Mouse (Mus musculus) midbrain, embryonic 10.5 days (tissue): ENCODE results near the gene Snap91. TPM values are rescaled to one million over a fixed set of nuclear protein-coding genes. Genes with fewer than 3 reads are reported as not detected.

Source experiments
- DNase-seq: peaks from one replicate; pipeline ENCODE4 v3.0.0-alpha.2; 2017; ENCODE audit warnings: low spot score
- H3K27ac ChIP-seq: fragments of 300-500 bp; sonication (generic); replicated peaks from 2 replicates; pipeline ENCODE4 v1.5.1; 2016; ENCODE audit warnings: mild to moderate bottlenecking
- H3K27me3 ChIP-seq: fragments of 300-500 bp; sonication (generic); 2 replicates; pipeline ENCODE4 v1.6.1; 2016; ENCODE audit warnings: low read depth, mild to moderate bottlenecking; ENCODE audit not compliant: poor library complexity, severe bottlenecking
- H3K36me3 ChIP-seq: fragments of 300-500 bp; sonication (generic); 2 replicates; pipeline ENCODE4 v1.6.1; 2016; ENCODE audit warnings: mild to moderate bottlenecking, moderate library complexity
- H3K4me1 ChIP-seq: fragments of 300-500 bp; sonication (generic); 2 replicates; pipeline ENCODE4 v1.6.1; 2016
- H3K4me3 ChIP-seq: fragments of 300-500 bp; sonication (generic); 2 replicates; pipeline ENCODE4 v1.5.1; 2016; ENCODE audit warnings: mild to moderate bottlenecking, moderate library complexity
- H3K9me3 ChIP-seq: fragments of 300-500 bp; sonication (generic); replicated peaks from 2 replicates; pipeline ENCODE4 v1.6.1; 2016; ENCODE audit warnings: mild to moderate bottlenecking
- WGBS: fragments of 180-500 bp; shearing (Covaris S2); methylation state at CpG from one replicate; pipeline ENCODE4 v1.1.7; 2016; 5-methylcytosine and 5-hydroxymethylcytosine counted together
- polyA plus RNA-seq: library from polyadenylated mRNA; unstranded; fragments of >200 nt; fragmentation: Nextera tagmentation; extraction: Ambion mirVana; gene quantifications from 2 replicates; pipeline ENCODE4 v1.2.1, GENCODE M21; 2016

The Snap91 gene
- polyA plus RNA-seq, 1 experiment from 2014 or later, result 6.5 TPM

DNA sequence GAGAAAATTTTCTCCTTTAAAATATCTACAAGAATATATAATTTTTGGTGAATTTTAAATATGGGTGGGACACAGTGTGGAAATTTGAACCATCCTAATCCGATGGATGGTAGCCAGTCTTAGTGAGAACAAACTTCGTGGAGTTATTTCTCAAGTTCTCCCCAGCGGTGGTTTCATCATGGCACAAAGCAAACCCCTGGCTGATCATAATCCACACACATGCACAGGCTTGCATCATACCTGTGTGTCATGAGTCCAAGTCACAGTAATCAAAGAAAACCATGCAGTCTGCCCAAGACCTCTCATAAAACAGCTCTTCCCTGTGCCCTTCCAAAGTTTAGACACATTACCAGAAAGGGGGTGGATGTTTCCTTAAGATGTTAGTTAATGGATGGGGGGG is 150.6 kb downstream of the Snap91 start:
- Histone ChIP-seq H3K9me3 (no peaks in the 10 kb centered on the region), H3K27ac (no peak overlapping the region), H3K4me3 (no peak overlapping the region), H3K4me1 (no peaks in the 10 kb centered on the region), H3K36me3 (no peaks in the 10 kb centered on the region), H3K27me3 (no peaks in the 10 kb centered on the region)
- WGBS, result 91% methylated on average over 3 of the region's 3 CpGs
- DNase-seq, result no peak

DNA sequence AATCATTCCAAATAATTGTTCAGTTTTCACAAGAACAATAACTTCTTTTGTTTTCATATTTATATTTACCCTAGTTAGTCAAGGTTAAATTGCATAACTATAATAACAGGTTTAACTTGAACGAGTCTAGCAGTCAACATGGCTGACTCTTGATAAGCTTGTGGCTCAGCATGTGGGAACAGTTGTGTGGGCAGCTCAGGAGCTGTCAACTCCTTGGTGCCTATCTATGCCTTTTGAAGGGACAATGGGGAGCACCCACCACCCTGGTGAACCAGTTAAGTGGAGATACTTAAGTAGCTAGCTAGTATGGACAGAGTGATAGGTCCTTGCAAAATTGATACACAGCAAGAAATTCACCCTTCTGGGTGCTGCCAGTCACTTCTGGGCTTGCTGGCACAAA is 151.4 kb downstream of the Snap91 start:
- no peaks in the 10 kb centered on the region for H3K36me3 ChIP-seq
- 72% methylated on average over 1 of the region's 1 CpGs for WGBS
- H3K4me1 ChIP-seq, result no peaks in the 10 kb centered on the region
- no peak for DNase-seq
- no peaks in the 10 kb centered on the region for H3K27me3 ChIP-seq
- H3K9me3 ChIP-seq, result no peaks in the 10 kb centered on the region
- no peak overlapping the region for H3K4me3 ChIP-seq
- no peak overlapping the region for H3K27ac ChIP-seq

DNA sequence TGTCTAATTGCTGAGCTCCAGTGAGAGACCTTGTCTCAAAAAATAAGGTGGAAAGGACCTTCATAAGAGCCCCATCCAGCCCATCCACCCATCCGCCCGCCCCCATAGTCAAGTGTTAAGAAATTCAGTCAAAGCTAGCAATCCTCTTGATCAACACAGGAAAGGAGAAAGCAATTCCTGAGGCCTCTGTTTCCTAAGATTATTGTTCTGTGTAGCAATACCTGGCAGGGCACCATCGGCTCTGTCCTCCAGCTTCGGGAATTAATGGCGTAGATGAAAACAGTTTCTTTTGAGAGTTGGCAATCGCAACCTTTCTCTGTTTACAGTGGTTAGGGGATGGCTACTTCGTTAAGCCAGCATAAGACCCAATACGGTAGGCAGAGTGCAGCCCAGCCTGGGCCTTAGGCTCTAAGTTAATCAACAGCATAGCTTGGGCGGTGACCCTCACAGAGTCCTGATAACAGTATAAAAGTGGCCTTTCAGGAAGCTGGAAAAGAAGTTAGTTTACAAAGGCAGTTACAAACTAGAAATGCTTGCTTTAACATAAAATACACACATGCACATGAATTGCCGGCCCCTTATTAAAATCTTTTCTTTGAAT is 152.1 kb downstream of the Snap91 start:
- Histone ChIP-seq H3K36me3 (no peaks in the 10 kb centered on the region), H3K4me3 (no peak overlapping the region), H3K4me1 (no peaks in the 10 kb centered on the region), H3K9me3 (no peaks in the 10 kb centered on the region), H3K27me3 (no peaks in the 10 kb centered on the region), H3K27ac (no peak overlapping the region)
- 89% methylated on average over 10 of the region's 10 CpGs for WGBS
- DNase-seq, result no peak

DNA sequence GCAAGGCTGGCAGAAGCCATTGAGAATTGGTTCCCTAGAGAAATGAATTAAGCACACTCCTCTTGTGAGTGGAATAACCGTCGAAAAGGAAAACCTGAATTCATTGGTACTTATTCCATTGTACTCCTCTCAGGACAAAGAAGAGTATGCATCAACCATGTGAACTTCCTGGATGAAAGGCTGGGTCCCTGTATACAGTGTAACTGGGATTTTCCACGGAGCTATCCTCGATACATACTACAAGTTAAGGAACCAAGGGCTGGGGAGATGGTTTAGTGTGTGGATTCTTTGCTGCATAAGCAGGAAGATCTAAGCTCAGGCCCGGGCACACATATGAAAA is 154.1 kb downstream of the Snap91 start:
- WGBS, result 86% methylated on average over 5 of the region's 5 CpGs
- H3K4me1 ChIP-seq, result peaks cover 2% of the 10 kb centered on the region; the same call in 1 of the 2 replicates
- H3K27me3 ChIP-seq, result no peaks in the 10 kb centered on the region
- no peak overlapping the region for H3K4me3 ChIP-seq
- H3K36me3 ChIP-seq, result no peaks in the 10 kb centered on the region
- no peak for DNase-seq
- H3K9me3 ChIP-seq, result no peaks in the 10 kb centered on the region
- no peak overlapping the region for H3K27ac ChIP-seq

DNA sequence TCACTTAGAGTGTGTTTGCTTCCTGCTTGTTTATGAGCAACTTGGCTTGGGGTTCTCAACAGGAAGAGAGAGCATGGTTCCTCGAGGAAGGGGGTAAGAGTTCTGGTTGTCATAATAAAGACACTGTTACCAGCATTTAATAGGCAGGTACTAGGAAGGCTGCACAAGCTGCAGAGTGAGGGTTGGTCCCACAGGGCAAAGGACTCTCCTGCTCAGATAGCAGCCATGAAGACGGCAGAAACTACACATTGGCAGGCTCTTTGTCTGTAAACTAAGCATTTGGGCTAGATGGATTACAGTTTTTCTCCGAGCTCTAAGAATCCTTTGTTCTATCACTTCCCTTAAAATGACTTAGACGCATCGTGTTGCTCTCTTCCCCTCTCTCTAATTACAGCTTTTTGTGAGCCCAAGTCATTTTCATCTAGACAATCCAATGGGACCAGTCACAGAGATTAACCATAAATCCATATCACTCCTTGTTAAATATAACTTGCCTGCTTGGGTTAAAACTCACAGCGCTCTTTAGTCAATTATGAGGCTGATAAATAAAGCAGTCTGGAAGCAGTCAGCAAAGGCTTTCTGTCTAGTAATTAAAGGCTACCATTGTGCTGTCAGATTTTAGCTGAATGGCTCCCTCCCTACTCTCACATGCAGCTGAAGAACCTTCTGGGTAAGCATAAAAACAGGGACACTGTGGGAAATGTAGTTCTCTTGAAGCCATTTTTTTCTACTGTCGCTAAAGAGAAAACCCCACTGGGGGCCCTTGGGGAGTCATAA is 154.7 kb downstream of the Snap91 start:
- H3K4me1 ChIP-seq, result peaks cover 6% of the 10 kb centered on the region; the same call in 1 of the 2 replicates
- WGBS, result 77% methylated on average over 7 of the region's 7 CpGs
- H3K36me3 ChIP-seq, result no peaks in the 10 kb centered on the region
- H3K4me3 ChIP-seq, result no peak overlapping the region
- H3K27ac ChIP-seq, result no peak overlapping the region
- H3K9me3 ChIP-seq, result no peaks in the 10 kb centered on the region
- no peaks in the 10 kb centered on the region for H3K27me3 ChIP-seq
- DNase-seq, result no peak

DNA sequence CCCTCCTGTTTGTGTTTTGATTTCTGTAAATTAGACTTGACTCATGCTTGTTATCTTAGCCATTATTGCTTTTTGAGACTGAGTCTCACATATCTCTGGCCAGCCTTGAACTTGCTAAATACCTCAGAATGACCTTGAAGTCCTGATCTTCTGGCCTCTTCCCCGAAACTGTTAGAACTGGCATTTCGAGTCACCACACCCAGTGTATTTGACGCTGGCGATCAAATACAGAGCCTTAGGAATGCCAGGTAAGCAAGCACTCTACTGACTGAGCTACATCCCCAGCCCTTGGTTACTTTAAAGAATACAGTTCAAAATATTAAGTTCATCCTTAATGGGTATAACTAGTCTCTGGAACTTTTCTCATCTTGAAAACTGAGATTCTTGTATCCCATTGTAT is 155.4 kb downstream of the Snap91 start:
- H3K4me3 ChIP-seq, result no peak overlapping the region
- no peak for DNase-seq
- no peaks in the 10 kb centered on the region for H3K9me3 ChIP-seq
- H3K27me3 ChIP-seq, result no peaks in the 10 kb centered on the region
- peaks cover 6% of the 10 kb centered on the region; the same call in 1 of the 2 replicates for H3K4me1 ChIP-seq
- no peak overlapping the region for H3K27ac ChIP-seq
- WGBS, result 91% methylated on average over 4 of the region's 4 CpGs
- no peaks in the 10 kb centered on the region for H3K36me3 ChIP-seq

DNA sequence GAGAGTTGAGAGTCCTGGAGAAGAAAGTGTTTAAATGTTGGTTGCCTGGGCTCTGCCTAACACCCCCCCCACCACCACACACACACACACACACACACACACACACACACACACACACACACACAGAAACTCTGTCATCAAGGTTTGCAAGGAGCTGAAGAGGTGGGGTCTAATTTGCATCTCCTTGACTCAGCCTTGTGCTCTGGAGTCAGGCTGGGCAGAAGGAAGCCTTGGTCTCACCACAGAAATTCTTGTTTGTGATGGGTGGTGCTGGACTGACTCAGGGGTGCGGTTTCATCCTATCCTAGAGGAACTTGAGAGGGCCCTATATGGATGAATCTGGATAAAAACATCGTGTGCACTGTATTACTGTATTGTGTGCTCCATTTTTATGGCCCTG is 159.7 kb downstream of the Snap91 start:
- Histone ChIP-seq H3K27ac (no peak overlapping the region), H3K27me3 (no peaks in the 10 kb centered on the region), H3K36me3 (no peaks in the 10 kb centered on the region), H3K9me3 (no peaks in the 10 kb centered on the region), H3K4me3 (no peak overlapping the region), H3K4me1 (peaks cover 6% of the 10 kb centered on the region; the same call in 1 of the 2 replicates)
- WGBS, result 86% methylated on average over 2 of the region's 2 CpGs
- DNase-seq, result no peak

DNA sequence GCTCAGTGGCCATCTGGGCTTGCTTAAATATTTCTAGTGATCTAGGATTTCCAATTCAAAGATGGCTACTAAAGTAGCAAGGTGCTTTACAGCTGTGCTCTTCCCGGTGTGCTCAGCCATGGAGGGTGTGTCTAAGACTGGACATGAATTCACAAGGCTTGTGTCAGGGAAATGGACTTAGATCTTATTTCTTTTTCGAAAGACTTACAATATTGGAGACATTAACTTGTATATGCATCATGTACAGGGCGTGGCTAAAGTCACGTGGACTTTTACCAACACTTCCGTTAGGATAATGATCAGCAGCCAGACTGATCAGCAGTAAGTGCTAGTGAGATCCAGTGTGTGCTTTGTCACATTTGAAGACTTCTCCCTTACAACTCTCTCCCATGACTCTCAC is 160.2 kb downstream of the Snap91 start:
- Histone ChIP-seq H3K27me3 (no peaks in the 10 kb centered on the region), H3K27ac (no peak overlapping the region), H3K4me1 (peaks cover 6% of the 10 kb centered on the region; the same call in 1 of the 2 replicates), H3K4me3 (no peak overlapping the region), H3K9me3 (no peaks in the 10 kb centered on the region), H3K36me3 (no peaks in the 10 kb centered on the region)
- WGBS, result 87% methylated on average over 5 of the region's 5 CpGs
- DNase-seq, result no peak

DNA sequence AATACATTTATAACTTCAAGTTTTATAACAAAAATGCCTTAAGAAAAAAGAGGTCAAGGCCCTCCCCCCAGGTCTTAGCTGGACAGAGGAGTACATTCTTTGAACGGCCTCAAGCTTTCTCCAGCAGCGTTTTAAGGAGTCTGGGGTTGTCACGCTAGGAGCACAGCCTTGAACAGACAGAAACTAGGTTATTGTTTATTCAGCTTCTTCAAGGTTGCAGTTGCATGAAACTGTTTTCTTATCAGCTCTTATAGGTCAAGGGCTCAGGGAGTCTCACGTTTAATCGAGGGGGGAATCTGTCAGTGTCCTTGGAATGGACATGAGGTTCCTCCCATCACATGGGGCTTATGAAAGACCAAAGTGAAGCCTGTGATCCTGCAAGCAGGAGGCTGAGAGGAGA is 163.3 kb downstream of the Snap91 start:
- H3K27ac ChIP-seq, result no peak overlapping the region
- H3K27me3 ChIP-seq, result no peaks in the 10 kb centered on the region
- no peak overlapping the region for H3K4me3 ChIP-seq
- WGBS, result 84% methylated on average over 5 of the region's 5 CpGs
- no peaks in the 10 kb centered on the region for H3K9me3 ChIP-seq
- no peak for DNase-seq
- no peaks in the 10 kb centered on the region for H3K36me3 ChIP-seq
- peaks cover 6% of the 10 kb centered on the region; the same call in 1 of the 2 replicates for H3K4me1 ChIP-seq

DNA sequence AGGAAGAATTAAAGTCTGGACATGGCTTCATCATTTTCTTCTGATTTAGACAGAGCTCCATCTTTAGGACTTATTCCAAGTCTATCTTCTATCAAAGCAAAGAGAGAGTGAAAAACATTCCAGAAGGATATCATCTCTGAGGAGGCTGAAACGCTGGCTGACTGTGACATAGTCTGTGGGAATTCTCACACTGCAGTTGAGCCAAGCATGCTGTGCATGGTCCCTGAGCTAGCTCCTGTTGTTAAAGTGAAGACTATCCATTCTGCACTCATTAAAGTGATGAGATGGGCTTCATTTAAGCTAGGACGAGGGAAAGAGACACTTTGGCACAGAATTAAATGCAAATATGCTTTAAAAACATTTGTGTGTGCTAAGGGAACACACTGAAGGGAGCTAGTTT is 163.9 kb downstream of the Snap91 start:
- Histone ChIP-seq H3K27me3 (no peaks in the 10 kb centered on the region), H3K27ac (no peak overlapping the region), H3K9me3 (no peaks in the 10 kb centered on the region), H3K4me3 (no peak overlapping the region), H3K4me1 (peaks cover 6% of the 10 kb centered on the region; the same call in 1 of the 2 replicates), H3K36me3 (no peaks in the 10 kb centered on the region)
- no peak for DNase-seq
- 68% methylated on average over 2 of the region's 2 CpGs for WGBS

Other genes starting within 250 kb of the Snap91 start
- 9.9 and 10.9 TPM in 2 replicates for gene Me1, start 184.7 kb downstream of the Snap91 start, polyA plus RNA-seq
- 1.8 and 2.0 TPM in 2 replicates for gene Prss35, start 137.0 kb downstream of the Snap91 start, polyA plus RNA-seq
- gene Ripply2, start 134.9 kb upstream of the Snap91 start, polyA plus RNA-seq, result 0.52 and 1.0 TPM in 2 replicates
- gene Cyb5r4, start 141.4 kb upstream of the Snap91 start, polyA plus RNA-seq, result 98.6 and 102 TPM in 2 replicates